Mouse (Mus musculus): ENCODE measurements around the gene Usp18. TPM values are rescaled to one million over a fixed set of nuclear protein-coding genes. Genes with fewer than 3 reads are reported as not detected.

Gene Usp18
- under 1 TPM; 0.59 to 0.72 TPM for total RNA-seq (2021)

DNA sequence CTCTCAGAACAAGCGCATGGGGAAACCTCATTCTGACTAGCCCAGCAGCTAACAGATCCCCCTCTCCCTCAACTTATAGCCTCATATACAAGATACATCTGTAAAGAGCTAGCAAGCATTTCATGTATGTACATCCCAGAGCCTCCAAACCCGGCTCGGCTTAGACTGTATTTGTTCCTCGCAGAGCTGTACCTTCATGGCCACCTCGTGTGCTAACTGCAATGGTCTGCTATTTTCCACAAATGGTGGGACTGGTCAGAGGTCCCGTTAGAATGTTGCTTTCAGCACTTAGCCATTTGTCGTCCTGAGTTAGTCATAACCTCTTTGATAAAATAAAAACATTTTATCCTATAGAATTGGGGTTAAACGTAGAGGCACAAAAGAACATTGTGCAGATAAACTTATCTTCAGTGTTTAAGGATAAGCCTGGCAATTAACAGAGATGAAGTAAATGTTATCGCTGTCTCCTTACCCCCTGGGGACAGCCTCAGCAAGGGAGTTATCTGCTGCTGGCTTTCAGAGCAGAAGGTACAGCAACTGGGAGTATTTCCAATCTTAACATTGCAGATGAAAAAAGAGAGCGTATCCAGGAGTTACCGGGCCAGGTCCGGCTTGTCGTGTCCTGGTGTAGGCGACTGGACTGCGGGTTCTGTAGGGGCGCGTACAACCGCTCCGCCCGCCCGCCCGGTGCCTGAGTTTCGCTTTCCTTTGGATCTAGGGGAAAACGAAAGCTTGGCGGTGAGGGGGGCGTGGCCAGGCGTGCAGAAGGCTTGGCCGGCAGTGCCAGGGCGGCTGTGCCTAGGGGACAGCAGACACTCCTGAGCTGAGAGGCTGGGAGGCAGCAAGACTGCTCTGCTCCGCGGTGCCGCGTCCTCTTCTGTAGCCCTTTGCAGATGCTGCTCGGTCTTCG, at the start of gene Usp18:
Gene Usp18 (plus strand): TSS at position 780 of the 910 bp plus-strand sequence.
- intact Hi-C loops (cut with DNase I) = no loop called here
- peak; percentile 65 to 66 for DNase-seq (ENCODE audit: low spot score in 2 of 2)

DNA sequence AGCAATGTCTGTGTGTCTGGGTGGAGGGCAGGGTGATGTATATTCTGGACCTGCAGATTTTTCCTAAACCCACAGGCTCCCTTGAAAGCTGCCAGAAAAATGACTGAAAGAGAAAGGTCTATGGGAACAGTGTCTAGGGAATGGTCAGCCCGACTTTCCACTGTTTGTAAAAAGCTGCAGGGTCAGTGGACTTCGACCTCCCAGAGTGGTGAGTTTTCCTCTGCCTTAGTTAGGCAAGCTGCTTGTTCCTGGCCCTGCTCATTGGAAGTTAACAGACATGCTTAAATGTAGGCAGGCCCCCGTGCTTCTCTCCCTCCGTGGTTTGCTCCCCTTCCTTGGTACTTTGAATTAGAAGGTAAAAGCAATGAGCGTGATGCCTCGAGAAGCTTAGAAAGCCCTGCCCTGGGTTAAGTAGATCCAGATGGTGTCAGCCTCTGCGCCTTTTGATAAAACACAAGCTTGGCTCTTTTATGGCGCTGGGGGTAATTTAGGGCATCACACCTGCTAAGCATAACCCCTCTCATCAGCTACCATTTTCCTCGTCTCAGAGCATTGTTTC, 47.8 kb upstream of the Usp18 start:
- no peak for DNase-seq (ENCODE audit: low spot score in 2 of 2)
- intact Hi-C loops (cut with DNase I) = no loop called here

- intact Hi-C loops (cut with DNase I) = no loop called here
- DNase-seq (ENCODE audit: low spot score in 2 of 2) = no peak
Observed at GRCm38 (mm10) chr6:121200458-121200857, 45.2 kb upstream of the Usp18 start.

DNA sequence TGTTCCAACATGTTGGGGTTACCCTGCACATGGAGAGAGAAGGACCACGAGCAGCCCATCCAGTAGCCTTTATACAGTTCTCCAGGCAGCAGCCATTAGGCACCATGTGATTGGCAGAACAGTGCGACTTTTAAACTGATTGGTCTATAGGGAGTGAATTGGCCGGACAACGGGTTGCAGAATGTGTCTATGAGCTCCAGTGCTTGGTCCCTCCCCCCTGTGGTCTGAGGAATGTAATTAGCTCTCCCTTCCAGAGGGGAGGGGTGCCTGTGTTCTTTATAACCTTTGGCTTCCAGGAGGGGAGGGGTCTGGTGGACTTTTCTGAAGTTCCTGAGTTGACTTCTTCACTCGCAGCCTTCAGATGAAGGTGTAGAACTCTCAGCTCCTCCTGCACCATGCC, 43.7 kb upstream of the Usp18 start:
- DNase-seq (ENCODE audit: low spot score in 2 of 2) = no peak
- intact Hi-C loops (cut with DNase I) = no loop called here

DNA sequence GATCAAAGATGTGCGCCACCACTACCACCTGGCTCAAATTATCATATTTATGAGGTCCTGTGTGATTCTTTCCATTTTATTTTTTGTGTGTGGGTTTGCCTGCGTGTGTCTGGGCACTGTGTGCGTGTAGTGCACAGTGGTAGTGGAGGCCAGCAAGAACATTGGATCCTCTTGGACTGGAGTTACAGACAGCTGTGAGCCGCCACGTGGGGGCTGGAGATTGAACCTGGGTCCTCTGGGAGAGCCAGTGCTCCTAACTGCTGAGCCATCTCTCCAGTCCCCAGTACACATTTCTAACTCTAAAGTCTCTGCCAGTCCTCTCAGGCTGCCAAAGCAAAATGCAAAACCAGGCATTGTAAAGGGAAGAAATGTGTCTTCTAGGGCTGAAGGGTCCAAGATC, 39.2 kb upstream of the Usp18 start:
- intact Hi-C loops (cut with DNase I) = no loop called here

DNA sequence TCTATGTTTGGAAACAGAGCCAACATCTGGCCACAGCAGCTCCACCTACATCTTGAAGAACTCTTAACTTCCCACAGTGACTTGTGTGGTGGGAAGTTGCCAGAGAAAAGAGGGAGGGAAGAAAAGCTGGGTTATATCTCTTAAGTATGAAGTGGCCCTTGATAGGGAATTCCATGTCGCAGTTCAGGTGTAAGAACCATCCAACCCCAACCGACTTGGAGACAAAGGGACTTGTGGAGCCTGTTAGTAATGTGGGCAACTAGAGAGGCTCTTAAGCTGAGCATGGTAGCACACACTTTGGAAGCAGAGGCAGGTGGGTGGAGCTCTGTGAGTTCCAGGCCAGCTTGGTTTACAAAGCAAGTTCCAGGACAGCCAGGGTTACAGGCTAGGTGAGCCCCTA, 36.1 kb upstream of the Usp18 start:
- no peak for DNase-seq (ENCODE audit: low spot score in 2 of 2)
- intact Hi-C loops (cut with DNase I) = no loop called here

More for the DNA sequence above, 39.2 kb upstream of the Usp18 start:
- DNase-seq (ENCODE audit: low spot score in 2 of 2) = no peak

GRCm38 (mm10) chr6:121210149-121210925, 35.4 kb upstream of the Usp18 start, which contains the start of gene Tuba8:
Gene Tuba8, plus strand, starts transcription at chr6:121210696.
- intact Hi-C loops (cut with DNase I) = no loop called here
- DNase-seq (ENCODE audit: low spot score in 2 of 2) = peak; percentile 65 to 76

DNA sequence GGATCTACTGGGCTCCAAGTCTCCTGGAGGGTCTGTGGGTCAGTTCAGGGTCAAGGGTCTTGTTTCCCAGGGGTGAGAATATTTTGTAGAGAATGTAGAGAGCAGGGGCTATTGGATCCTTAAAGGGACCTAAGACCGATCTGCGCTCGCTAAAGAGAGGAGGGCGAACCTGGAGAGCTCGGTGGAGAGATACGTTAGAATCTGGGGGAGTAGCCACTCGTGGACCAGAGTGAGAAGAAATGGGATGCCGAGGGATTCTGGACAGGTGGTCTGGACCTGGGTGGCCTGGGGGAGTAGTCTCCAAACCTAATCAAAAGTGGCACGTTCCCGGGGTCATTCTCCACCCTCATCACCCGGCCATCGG, 34.8 kb upstream of the Usp18 start:
- no peak for DNase-seq (ENCODE audit: low spot score in 2 of 2)
- intact Hi-C loops (cut with DNase I) = no loop called here

GRCm38 (mm10) chr6:121211743-121212142, 34.0 kb upstream of the Usp18 start:
- intact Hi-C loops (cut with DNase I) = no loop called here
- no peak for DNase-seq (ENCODE audit: low spot score in 2 of 2)

DNA sequence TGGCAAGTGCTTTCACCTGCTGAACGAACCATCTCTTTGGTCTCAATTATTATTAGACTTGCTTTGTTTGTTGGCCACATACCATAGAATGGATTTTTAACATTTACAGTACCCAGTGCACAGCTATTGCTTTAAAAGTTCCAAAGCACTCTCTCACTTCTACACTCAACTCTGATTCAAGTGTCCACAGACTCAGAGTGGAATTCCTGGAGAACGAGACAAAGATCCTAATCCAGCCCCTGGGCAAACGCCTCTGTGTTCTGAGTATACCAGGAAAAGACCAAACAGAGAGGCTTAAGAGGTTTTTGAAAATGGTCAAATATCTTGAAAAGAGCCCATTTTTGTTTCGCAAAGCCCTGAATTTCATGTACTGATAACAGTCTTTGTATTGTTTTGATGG, 32.7 kb upstream of the Usp18 start:
- intact Hi-C loops (cut with DNase I) = no loop called here

DNA sequence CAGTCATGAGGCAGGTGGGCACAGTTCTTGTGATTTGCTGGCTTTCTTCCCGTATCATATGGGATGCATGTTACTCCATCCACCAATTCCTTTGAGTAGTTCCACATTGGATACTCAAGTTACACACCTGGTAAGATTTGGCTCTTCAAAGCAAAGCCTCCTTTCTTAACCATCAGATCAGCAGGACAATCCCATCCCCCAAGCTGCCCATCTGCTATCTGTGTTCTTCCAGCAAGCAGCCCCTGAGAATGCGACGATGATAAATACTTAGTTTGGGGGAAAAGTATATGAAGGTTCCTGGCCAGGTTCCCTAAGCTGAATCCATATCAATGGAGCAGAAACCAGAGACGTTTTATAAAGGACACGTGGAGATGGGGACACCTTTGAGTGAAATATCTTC, 31.5 kb upstream of the Usp18 start:
- intact Hi-C loops (cut with DNase I) = no loop called here
- no peak for DNase-seq (ENCODE audit: low spot score in 2 of 2)

More for the DNA sequence above, 32.7 kb upstream of the Usp18 start:
- no peak for DNase-seq (ENCODE audit: low spot score in 2 of 2)

- intact Hi-C loops (cut with DNase I) = no loop called here
- no peak for DNase-seq (ENCODE audit: low spot score in 2 of 2)
Observed at GRCm38 (mm10) chr6:121214667-121215330, 30.9 kb upstream of the Usp18 start.

DNA sequence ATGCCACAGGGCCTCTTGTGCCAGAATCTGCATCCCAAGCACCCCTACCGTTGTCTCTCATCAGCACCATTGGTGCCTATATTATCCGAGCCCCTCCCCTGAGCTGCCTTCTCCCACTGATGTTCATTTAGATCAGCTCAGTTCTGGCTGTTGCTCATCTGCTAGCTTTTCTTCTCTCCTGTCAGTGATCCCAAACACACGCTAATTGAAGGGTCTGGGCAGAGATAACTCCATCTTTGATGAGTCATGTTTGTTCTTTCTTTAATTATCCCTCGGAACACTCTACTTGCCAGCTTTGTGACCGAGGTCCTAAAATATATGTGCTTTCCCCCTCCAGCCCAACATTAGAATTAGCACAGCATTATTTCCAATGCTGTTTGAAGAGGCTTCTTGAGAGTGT, 30.4 kb upstream of the Usp18 start:
- no peak for DNase-seq (ENCODE audit: low spot score in 2 of 2)
- intact Hi-C loops (cut with DNase I) = no loop called here

DNA sequence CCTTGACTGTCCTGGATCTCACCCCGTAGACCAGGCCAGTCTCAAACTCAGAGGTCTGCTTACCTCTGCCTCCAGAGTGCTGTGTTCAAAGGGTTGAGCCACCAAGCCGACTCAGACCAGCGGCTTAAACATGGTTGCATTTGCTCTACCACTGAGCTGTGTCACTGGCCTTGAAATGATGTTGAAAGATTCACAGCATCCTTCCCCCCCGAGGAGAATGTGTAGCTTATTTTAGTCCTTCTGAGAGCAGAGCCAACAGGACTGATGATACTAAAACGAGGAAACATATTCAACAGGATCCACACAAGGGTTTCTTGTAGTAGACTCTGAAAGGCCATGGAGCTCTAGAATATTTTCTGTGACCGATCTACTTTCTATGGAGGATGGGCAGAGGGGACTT, 29.8 kb upstream of the Usp18 start:
- intact Hi-C loops (cut with DNase I) = no loop called here

GRCm38 (mm10) chr6:121216589-121217255, 29.0 kb upstream of the Usp18 start:
- DNase-seq (ENCODE audit: low spot score in 2 of 2) = no peak
- intact Hi-C loops (cut with DNase I) = no loop called here

More for the DNA sequence above, 29.8 kb upstream of the Usp18 start:
- DNase-seq (ENCODE audit: low spot score in 2 of 2) = no peak

DNA sequence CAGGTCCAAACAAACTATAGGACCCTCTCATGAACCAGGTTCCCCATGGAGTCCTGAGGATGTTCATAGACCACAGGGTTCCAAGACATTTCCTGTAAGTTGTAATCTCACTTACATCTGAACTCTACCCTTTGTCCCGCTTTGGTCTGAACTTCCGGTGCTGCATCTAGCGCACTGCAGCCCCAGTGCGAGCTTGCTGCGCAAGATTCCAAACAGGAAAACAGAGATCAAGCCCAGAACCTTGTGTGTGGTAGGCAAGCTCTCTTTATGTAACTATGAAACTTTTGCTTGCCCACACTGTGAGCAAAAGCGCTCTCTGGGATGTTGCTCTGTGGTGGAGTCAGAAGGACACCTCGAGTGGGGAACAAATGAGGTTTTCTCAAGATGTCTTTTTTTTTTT, 27.7 kb upstream of the Usp18 start:
- no peak for DNase-seq (ENCODE audit: low spot score in 2 of 2)
- intact Hi-C loops (cut with DNase I) = no loop called here

DNA sequence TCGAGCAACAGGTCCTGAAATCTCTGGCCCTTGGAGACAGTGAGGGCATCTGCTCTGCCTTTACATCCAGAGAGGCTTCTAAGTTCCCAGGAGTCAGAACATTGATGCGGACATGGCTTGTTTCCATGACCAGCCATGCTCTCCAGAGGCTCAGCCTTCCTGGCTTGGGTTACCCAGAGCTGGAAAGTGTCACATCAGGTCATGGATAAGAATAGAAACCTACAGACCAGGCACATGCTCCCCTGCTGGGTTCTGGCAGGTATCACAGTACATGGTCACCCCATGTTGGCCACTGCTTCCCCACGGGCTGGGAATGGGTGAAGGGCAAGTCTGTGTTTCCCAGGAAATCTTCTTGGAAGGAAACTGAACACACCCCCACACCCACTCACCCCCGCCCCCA, 26.3 kb upstream of the Usp18 start:
- intact Hi-C loops (cut with DNase I) = no loop called here
- no peak for DNase-seq (ENCODE audit: low spot score in 2 of 2)

- DNase-seq (ENCODE audit: low spot score in 2 of 2) = no peak
- intact Hi-C loops (cut with DNase I) = no loop called here
Observed at GRCm38 (mm10) chr6:121220181-121220580, 25.5 kb upstream of the Usp18 start.

DNA sequence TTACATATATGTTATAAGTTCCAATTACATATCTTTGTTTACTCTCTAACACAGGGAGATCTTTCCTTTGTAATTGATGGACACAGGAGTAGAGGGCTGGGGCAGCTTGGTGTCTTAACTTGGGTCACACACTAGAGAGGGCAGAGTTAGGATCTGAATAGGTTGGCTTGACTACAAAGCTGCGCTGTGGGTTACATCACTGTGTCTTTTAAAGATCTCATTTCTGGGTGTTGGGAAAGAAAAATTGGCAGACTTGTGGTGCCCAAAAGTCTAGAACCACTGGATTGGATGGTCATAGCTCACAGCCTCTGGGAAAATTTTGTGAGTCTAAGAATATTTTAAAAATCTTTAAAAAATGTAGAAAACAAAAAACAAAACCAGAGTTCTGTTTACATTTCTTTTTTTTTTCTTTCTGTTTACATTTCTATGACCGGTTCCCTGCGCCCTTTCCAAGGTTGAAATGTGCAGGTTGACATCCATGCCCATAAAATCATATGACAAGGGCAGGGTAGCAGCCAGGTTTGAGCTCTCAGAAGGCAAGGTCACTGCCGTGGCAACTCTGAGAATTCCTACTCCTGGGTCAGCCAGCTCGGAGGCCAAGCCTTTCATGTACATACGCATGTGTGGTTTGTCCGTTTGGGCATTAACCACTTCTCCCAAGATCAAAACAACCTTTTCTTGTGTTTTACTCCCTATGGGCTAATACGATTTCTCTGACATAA, 23.7 kb upstream of the Usp18 start:
- no peak for DNase-seq (ENCODE audit: low spot score in 2 of 2)
- intact Hi-C loops (cut with DNase I) = no loop called here
